Mouse (Mus musculus) small intestine, adult 2 months (tissue): ENCODE data around the gene Dop1b.

Experiments
- CTCF ChIP-seq: fragments of 200-500 bp; IDR thresholded peaks from 2 replicates; pipeline ENCODE4 v1.5.1; 2012; ENCODE audit warnings: low read depth, mild to moderate bottlenecking, control low read depth, inconsistent platforms, low read length, moderate library complexity, mixed read lengths; ENCODE audit not compliant: insufficient replicate concordance, insufficient read length; ENCODE audit errors: extremely low read depth
- POLR2A ChIP-seq: fragments of 200-500 bp; IDR thresholded peaks from 2 replicates; pipeline ENCODE4 v1.6.1; 2012; ENCODE audit warnings: low read depth, mild to moderate bottlenecking, control low read depth, inconsistent platforms, low read length, moderate library complexity

GRCm38 (mm10) chr16:93799936-93800335 lies 88.2 kb downstream of the Dop1b start:
- TF ChIP-seq POLR2A (no peak), CTCF (no peak)
